Mouse (Mus musculus): ENCODE results near the gene Pde9a.
A peak's percentile ranks its signal among the peaks of the same experiment; 100 is the strongest.

The Pde9a gene

GRCm38 (mm10) chr17:31511792-31512495 is 125.9 kb downstream of the Pde9a start:
- peak; percentile 77 to 79 for DNase-seq (ENCODE audit: low spot score in 2 of 2)

- DNase-seq (ENCODE audit: low spot score in 2 of 2) = no peak
Observed at GRCm38 (mm10) chr17:31512593-31512992, 126.6 kb downstream of the Pde9a start.

DNA sequence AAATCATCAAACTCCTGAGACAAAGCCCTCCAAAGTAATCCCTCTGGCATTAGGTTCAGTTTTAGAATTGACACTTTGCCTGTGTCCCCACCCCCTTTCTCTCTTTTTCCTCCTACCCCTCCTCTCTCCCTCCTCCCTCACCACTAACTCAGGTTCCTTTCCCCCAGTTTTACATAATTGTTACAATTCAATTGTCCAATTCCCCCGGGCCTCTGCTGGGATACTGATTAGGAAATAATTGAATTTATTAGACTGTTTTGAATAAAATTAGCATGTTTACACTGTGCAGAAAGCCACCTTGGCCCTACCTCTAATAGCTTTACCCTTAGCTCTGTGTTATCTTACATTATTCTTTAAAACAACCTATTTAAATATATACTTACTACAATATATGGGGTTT is 128.7 kb downstream of the Pde9a start:
- DNase-seq (ENCODE audit: low spot score in 2 of 2) = no peak

- no peak for DNase-seq (ENCODE audit: low spot score in 2 of 2)
Observed at GRCm38 (mm10) chr17:31519344-31519945, 133.4 kb downstream of the Pde9a start.

- peak; percentile 100 for DNase-seq (ENCODE audit: low spot score in 2 of 2)
Observed at GRCm38 (mm10) chr17:31519946-31520838, 134.2 kb downstream of the Pde9a start, which contains the start of the genes Wdr4 and Ndufv3. Gene Wdr4, minus strand, starts transcription at chr17:31519980. Gene Ndufv3, plus strand, starts transcription at chr17:31520115.

GRCm38 (mm10) chr17:31520895-31521294 is 134.9 kb downstream of the Pde9a start:
- DNase-seq (ENCODE audit: low spot score in 2 of 2) = peak; percentile 55 to 66

DNA sequence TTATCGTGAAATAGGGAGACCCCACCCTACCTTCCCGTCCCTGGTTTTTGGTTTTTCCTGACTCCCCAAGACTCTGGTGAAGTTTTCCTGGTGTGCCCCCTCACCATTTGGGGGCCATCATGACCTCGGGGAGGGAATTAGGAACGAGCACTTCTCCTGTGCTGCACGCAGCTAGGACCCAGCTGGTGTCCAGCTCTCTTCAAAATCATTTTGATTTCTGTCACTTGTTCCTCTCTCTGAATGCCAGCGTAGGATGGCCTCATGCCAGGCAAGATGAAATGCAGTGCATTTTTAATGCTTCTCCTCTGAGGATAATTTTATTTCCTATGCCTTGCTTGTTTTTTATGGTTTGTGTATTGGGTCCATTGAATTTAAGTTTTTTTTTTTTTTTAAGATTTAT is 135.9 kb downstream of the Pde9a start:
- no peak for DNase-seq (ENCODE audit: low spot score in 2 of 2)

DNA sequence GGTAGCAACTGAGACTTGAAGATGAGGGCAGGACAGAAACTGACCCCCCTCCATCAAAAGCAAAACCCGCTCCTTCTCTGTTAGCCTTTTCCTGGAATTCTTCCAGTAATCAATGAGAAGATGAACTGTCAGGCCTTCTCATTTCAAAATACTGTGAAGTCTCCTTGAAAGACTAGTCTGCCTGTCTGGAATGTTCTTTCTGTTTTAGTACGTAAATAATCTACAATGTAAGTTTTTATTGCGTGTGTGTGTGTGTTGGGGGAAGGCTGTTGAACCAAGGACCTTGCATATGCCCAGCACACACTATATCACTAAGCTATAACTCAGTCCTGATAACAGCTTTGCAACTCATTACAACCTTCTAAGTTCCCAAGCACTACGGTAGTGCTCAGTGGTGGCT is 139.1 kb downstream of the Pde9a start:
- DNase-seq (ENCODE audit: low spot score in 2 of 2) = no peak

- no peak for DNase-seq (ENCODE audit: low spot score in 2 of 2)
Observed at GRCm38 (mm10) chr17:31525816-31526215, 139.8 kb downstream of the Pde9a start.

Measured in heart, adult 9 months (tissue).